Mouse (Mus musculus): ENCODE results near the gene Rara. TPM values are rescaled to one million over a fixed set of nuclear protein-coding genes. Genes with fewer than 3 reads are reported as not detected.

Gene Rara
- polyA plus RNA-seq, 1 experiment, result 18.0 TPM

DNA sequence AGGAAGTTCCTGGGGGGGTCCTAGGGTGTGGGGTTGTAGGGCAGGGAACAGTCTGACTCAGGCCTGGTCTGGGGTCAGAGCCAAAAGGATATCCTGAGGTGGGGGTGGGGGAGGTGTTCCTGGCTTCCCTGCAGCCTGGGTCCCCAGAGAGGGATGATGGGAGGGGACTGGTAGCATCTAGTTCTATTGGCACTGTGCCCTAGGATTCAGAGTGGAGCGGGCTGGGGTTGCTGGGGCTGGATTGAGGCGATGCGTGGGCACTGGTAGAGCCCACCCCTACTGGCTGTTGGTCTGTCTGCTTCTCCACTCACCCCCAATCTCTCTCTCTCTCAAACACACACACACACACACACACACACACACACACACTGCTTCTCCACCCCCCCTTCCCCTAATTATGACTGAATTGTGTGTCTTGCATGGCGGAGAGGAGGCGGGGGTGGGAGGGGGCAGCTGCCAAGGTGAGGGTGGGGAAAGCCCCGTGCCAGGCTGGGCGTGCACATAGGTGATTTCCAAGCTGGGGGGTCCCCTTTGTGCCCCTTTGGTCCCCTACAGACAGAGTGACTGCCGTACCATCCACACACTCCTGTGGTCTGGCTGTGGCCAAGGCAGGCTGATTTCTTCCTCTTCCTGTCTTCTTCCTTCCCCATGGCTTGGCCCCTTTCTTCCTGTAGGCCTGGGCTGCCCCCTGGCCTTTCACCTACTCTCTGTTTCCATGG is 15.5 kb downstream of the Rara start:
- peak; percentile 88 for DNase-seq
- H3K36me3 ChIP-seq (ENCODE audit: control insufficient read depth, insufficient read depth, low read length), result no peaks in the 10 kb centered on the region
- H3K27ac ChIP-seq (ENCODE audit: insufficient read depth, low read depth, low read length), result peak overlapping the region; percentile 97
- H3K27me3 ChIP-seq (replicated peaks; ENCODE audit: control insufficient read depth, insufficient read depth, low read length), result no peaks in the 10 kb centered on the region
- no peak overlapping the region for H3K4me3 ChIP-seq (ENCODE audit: insufficient read depth, low read depth, low read length)
- TF ChIP-seq CTCF (conservative IDR thresholded peaks at IDR 0.05; ENCODE audit: insufficient read depth, insufficient read length, low read depth, low read length) (no peak), POLR2A (IDR thresholded peaks at IDR 0.05; ENCODE audit: low read depth, low read length) (no peak)
- peaks cover 67% of the 10 kb centered on the region for H3K4me1 ChIP-seq (ENCODE audit: control insufficient read depth, insufficient read depth, low read length)
- 31% methylated on average over 8 of the region's 8 CpGs for WGBS

GRCm38 (mm10) chr11:98943741-98944461 is 16.3 kb downstream of the Rara start:
- TF ChIP-seq CTCF (conservative IDR thresholded peaks at IDR 0.05; ENCODE audit: insufficient read depth, insufficient read length, low read depth, low read length) (no peak), POLR2A (IDR thresholded peaks at IDR 0.05; ENCODE audit: low read depth, low read length) (no peak)

DNA sequence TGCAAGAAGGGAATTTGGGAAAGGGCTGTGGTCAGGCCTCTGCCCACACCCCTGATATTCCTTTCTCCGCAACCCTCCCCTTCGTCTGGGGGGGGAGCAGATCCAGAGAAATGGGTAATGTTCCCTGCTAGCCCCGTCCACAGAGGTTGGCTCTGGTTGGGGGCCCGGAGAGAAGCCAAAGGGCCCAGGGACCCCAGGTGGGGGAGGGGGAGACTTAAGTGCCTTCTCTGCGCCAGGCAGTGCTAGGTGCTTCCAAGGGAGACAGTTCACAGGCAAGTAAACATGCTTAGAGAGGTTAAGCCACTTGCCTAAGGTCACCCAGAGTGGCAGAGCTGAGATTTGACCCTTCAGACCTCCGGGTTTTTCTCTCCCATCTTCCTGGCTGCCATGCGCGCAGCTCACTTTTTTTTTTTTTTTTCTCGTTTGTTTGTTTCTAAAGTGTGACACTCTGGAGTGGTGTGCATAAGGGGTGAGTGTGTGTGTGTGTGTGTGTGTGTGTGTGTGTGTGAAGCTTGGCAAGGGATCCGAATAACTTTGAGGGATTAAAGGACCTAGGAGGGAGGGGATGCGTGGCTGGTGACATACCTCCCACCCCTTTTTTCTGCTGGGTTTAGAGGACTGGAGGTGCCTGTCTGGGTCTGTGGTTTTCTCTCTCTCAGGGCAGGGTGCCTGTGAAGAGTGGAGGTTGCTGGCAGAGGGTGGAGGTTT is 17.4 kb downstream of the Rara start:
- peaks cover 61% of the 10 kb centered on the region for H3K4me1 ChIP-seq (ENCODE audit: control insufficient read depth, insufficient read depth, low read length)

More at GRCm38 (mm10) chr11:98943741-98944461, 16.3 kb downstream of the Rara start:
- Histone ChIP-seq H3K27me3 (replicated peaks; ENCODE audit: control insufficient read depth, insufficient read depth, low read length) (no peaks in the 10 kb centered on the region), H3K27ac (ENCODE audit: insufficient read depth, low read depth, low read length) (peak overlapping the region; percentile 47), H3K4me3 (ENCODE audit: insufficient read depth, low read depth, low read length) (no peak overlapping the region), H3K4me1 (ENCODE audit: control insufficient read depth, insufficient read depth, low read length) (peaks cover 62% of the 10 kb centered on the region), H3K36me3 (ENCODE audit: control insufficient read depth, insufficient read depth, low read length) (no peaks in the 10 kb centered on the region)
- peak; percentile 50 for DNase-seq
- WGBS, result 36% methylated on average over 14 of the region's 14 CpGs

GRCm38 (mm10) chr11:98945605-98945977 is 18.0 kb downstream of the Rara start:
- WGBS, result 24% methylated on average over 3 of the region's 3 CpGs
- peak; percentile 97 for DNase-seq
- TF ChIP-seq CTCF (conservative IDR thresholded peaks at IDR 0.05; ENCODE audit: insufficient read depth, insufficient read length, low read depth, low read length) (no peak), POLR2A (IDR thresholded peaks at IDR 0.05; ENCODE audit: low read depth, low read length) (no peak)

More for the DNA sequence above, 17.4 kb downstream of the Rara start:
- TF ChIP-seq CTCF (conservative IDR thresholded peaks at IDR 0.05; ENCODE audit: insufficient read depth, insufficient read length, low read depth, low read length), result no peak
- TF ChIP-seq POLR2A (IDR thresholded peaks at IDR 0.05; ENCODE audit: low read depth, low read length), result no peak
- Histone ChIP-seq H3K36me3 (ENCODE audit: control insufficient read depth, insufficient read depth, low read length) (no peaks in the 10 kb centered on the region), H3K27ac (ENCODE audit: insufficient read depth, low read depth, low read length) (peak overlapping the region; percentile 43), H3K27me3 (replicated peaks; ENCODE audit: control insufficient read depth, insufficient read depth, low read length) (no peaks in the 10 kb centered on the region), H3K4me3 (ENCODE audit: insufficient read depth, low read depth, low read length) (no peak overlapping the region)
- WGBS, result 29% methylated on average over 11 of the region's 11 CpGs
- no peak for DNase-seq

DNA sequence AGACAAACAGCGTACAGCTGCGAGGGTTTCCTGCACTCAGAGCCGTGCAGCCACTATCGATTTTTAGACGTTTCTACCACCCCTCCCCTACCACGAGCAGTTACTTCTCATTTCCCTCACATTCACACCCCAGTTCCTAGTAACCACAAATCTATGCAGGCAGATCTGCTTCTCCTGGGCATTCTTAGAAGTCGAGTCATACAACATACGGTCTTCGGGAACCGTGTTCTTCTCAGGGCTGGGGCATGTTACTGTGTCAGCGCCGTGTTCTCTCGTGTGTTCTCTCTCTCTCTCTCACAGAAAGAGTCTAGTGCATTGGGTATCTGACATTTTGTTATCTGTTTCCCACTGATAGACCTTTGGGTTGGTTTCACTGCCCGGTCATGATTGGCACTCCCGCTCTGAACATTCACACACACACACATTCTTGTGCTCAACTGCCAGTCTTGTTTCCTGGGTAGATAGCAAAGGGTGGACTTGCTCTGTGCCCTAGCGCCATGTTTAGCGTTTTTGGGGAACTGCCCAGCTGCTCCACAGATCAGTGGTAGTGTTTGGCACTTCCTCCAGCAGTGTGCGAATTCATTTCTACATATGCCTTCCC is 20.5 kb downstream of the Rara start:
- H3K4me1 ChIP-seq (ENCODE audit: control insufficient read depth, insufficient read depth, low read length), result peaks cover 62% of the 10 kb centered on the region
- no peak overlapping the region for H3K4me3 ChIP-seq (ENCODE audit: insufficient read depth, low read depth, low read length)
- H3K27ac ChIP-seq (ENCODE audit: insufficient read depth, low read depth, low read length), result no peak overlapping the region

More at GRCm38 (mm10) chr11:98945605-98945977, 18.0 kb downstream of the Rara start:
- Histone ChIP-seq H3K4me1 (ENCODE audit: control insufficient read depth, insufficient read depth, low read length) (peaks cover 61% of the 10 kb centered on the region), H3K4me3 (ENCODE audit: insufficient read depth, low read depth, low read length) (no peak overlapping the region), H3K27me3 (replicated peaks; ENCODE audit: control insufficient read depth, insufficient read depth, low read length) (no peaks in the 10 kb centered on the region), H3K27ac (ENCODE audit: insufficient read depth, low read depth, low read length) (peak overlapping the region; percentile 43), H3K36me3 (ENCODE audit: control insufficient read depth, insufficient read depth, low read length) (no peaks in the 10 kb centered on the region)

GRCm38 (mm10) chr11:98949242-98949957 is 21.8 kb downstream of the Rara start:
- TF ChIP-seq CTCF (conservative IDR thresholded peaks at IDR 0.05; ENCODE audit: insufficient read depth, insufficient read length, low read depth, low read length) (no peak), POLR2A (IDR thresholded peaks at IDR 0.05; ENCODE audit: low read depth, low read length) (no peak)
- Histone ChIP-seq H3K4me3 (ENCODE audit: insufficient read depth, low read depth, low read length) (no peak overlapping the region), H3K27me3 (replicated peaks; ENCODE audit: control insufficient read depth, insufficient read depth, low read length) (no peaks in the 10 kb centered on the region), H3K4me1 (ENCODE audit: control insufficient read depth, insufficient read depth, low read length) (peaks cover 59% of the 10 kb centered on the region), H3K27ac (ENCODE audit: insufficient read depth, low read depth, low read length) (0 out of 2 replicates have a peak overlapping the region, but pooled peaks have one; percentile 21), H3K36me3 (ENCODE audit: control insufficient read depth, insufficient read depth, low read length) (no peaks in the 10 kb centered on the region)
- WGBS, result 51% methylated on average over 12 of the region's 12 CpGs
- no peak for DNase-seq

More for the DNA sequence above, 20.5 kb downstream of the Rara start:
- DNase-seq, result no peak
- 68% methylated on average over 18 of the region's 18 CpGs for WGBS
- no peaks in the 10 kb centered on the region for H3K36me3 ChIP-seq (ENCODE audit: control insufficient read depth, insufficient read depth, low read length)
- TF ChIP-seq CTCF (conservative IDR thresholded peaks at IDR 0.05; ENCODE audit: insufficient read depth, insufficient read length, low read depth, low read length) (no peak), POLR2A (IDR thresholded peaks at IDR 0.05; ENCODE audit: low read depth, low read length) (no peak)
- no peaks in the 10 kb centered on the region for H3K27me3 ChIP-seq (replicated peaks; ENCODE audit: control insufficient read depth, insufficient read depth, low read length)

Data from kidney, adult 2 months (tissue).